Mouse (Mus musculus): ENCODE measurements at regions not wholly inside any gene's neighbourhood (a gene's known extent, or its start where the extent isn't known, plus 50 kb on each side); places are given as distances from the start of the nearest gene placed in this dataset.
"Not testable (repeated sequence)": the region's sequence is repeated elsewhere in the genome, so short reads cannot be mapped to it uniquely, and the experiment has no call there.

GRCm38 (mm10) chr13:39566491-39566890 lies 605.8 kb upstream of the Slc35b3 start:
- no peak for DNase-seq (ENCODE audit: low spot score in 2 of 2)

GRCm38 (mm10) chr13:39537724-39538440 lies 577.2 kb upstream of the Slc35b3 start:
- DNase-seq (ENCODE audit: low spot score in 2 of 2): no peak

GRCm38 (mm10) chr13:39526469-39526868 lies 565.8 kb upstream of the Slc35b3 start:
- DNase-seq (ENCODE audit: low spot score in 2 of 2): no peak

GRCm38 (mm10) chr13:39523856-39524301 lies 563.2 kb upstream of the Slc35b3 start:
- no peak for DNase-seq (ENCODE audit: low spot score in 2 of 2)

GRCm38 (mm10) chr13:39523246-39523850 lies 562.7 kb upstream of the Slc35b3 start:
- no peak for DNase-seq (ENCODE audit: low spot score in 2 of 2)

- DNase-seq (ENCODE audit: low spot score in 2 of 2): no peak
These were observed 560.2 kb upstream of the Slc35b3 start for GRCm38 (mm10) chr13:39520846-39521245.

GRCm38 (mm10) chr13:39516106-39516505 lies 555.4 kb upstream of the Slc35b3 start:
- DNase-seq (ENCODE audit: low spot score in 2 of 2): no peak

- DNase-seq (ENCODE audit: low spot score in 2 of 2): no peak
These were observed 529.1 kb upstream of the Slc35b3 start for GRCm38 (mm10) chr13:39489806-39490205.

GRCm38 (mm10) chr13:39472621-39473020 lies 511.9 kb upstream of the Slc35b3 start:
- no peak for DNase-seq (ENCODE audit: low spot score in 2 of 2)

GRCm38 (mm10) chr13:39441799-39442198 lies 481.1 kb upstream of the Slc35b3 start:
- DNase-seq (ENCODE audit: low spot score in 2 of 2): no peak

- DNase-seq (ENCODE audit: low spot score in 2 of 2): peak in 1 of 2 experiments; percentile 16
These were observed 480.2 kb upstream of the Slc35b3 start for GRCm38 (mm10) chr13:39440907-39441306.

GRCm38 (mm10) chr13:39440336-39440735 lies 479.7 kb upstream of the Slc35b3 start:
- no peak for DNase-seq (ENCODE audit: low spot score in 2 of 2)

- no peak for DNase-seq (ENCODE audit: low spot score in 2 of 2)
These were observed 467.3 kb upstream of the Slc35b3 start for GRCm38 (mm10) chr13:39427996-39428395.

- DNase-seq (ENCODE audit: low spot score in 2 of 2): no peak
These were observed 465.3 kb upstream of the Slc35b3 start for GRCm38 (mm10) chr13:39425944-39426343.

GRCm38 (mm10) chr13:39418127-39418526 lies 457.5 kb upstream of the Slc35b3 start:
- DNase-seq (ENCODE audit: low spot score in 2 of 2): no peak

- no peak for DNase-seq (ENCODE audit: low spot score in 2 of 2)
These were observed 451.0 kb upstream of the Slc35b3 start for GRCm38 (mm10) chr13:39411471-39412251.

- no peak for DNase-seq (ENCODE audit: low spot score in 2 of 2)
These were observed 431.9 kb upstream of the Slc35b3 start for GRCm38 (mm10) chr13:39392589-39392988.

GRCm38 (mm10) chr13:39392151-39392550 lies 431.5 kb upstream of the Slc35b3 start:
- DNase-seq (ENCODE audit: low spot score in 2 of 2): not testable (repeated sequence)

GRCm38 (mm10) chr13:39376677-39377076 lies 416.0 kb upstream of the Slc35b3 start:
- no peak for DNase-seq (ENCODE audit: low spot score in 2 of 2)

- no peak for DNase-seq (ENCODE audit: low spot score in 2 of 2)
These were observed 415.6 kb upstream of the Slc35b3 start for GRCm38 (mm10) chr13:39376269-39376668.

- DNase-seq (ENCODE audit: low spot score in 2 of 2): no peak
These were observed 411.9 kb upstream of the Slc35b3 start for GRCm38 (mm10) chr13:39372565-39372964.

- no peak for DNase-seq (ENCODE audit: low spot score in 2 of 2)
These were observed 403.0 kb upstream of the Slc35b3 start for GRCm38 (mm10) chr13:39363637-39364036.

GRCm38 (mm10) chr13:39362536-39362935 lies 401.9 kb upstream of the Slc35b3 start:
- no peak for DNase-seq (ENCODE audit: low spot score in 2 of 2)

Data from urinary bladder, adult 18-20 months (tissue).